Mouse (Mus musculus): ENCODE results near the gene Gm11985.

Gene Gm11985

GRCm38 (mm10) chr11:7153081-7153480 lies 35.3 kb downstream of the Gm11985 start:
- no peak for DNase-seq (ENCODE audit: low spot score)

- DNase-seq (ENCODE audit: low spot score), result no peak
Measured at GRCm38 (mm10) chr11:7152371-7152770, 36.0 kb downstream of the Gm11985 start.

- DNase-seq (ENCODE audit: low spot score), result no peak
Measured at GRCm38 (mm10) chr11:7150511-7150910, 37.9 kb downstream of the Gm11985 start.

GRCm38 (mm10) chr11:7149471-7149870 lies 38.9 kb downstream of the Gm11985 start:
- no peak for DNase-seq (ENCODE audit: low spot score)

- no peak for DNase-seq (ENCODE audit: low spot score)
Measured at GRCm38 (mm10) chr11:7147945-7148344, 40.4 kb downstream of the Gm11985 start.

- DNase-seq (ENCODE audit: low spot score), result no peak
Measured at GRCm38 (mm10) chr11:7147536-7147935, 40.8 kb downstream of the Gm11985 start.

- no peak for DNase-seq (ENCODE audit: low spot score)
Measured at GRCm38 (mm10) chr11:7145221-7145620, 43.1 kb downstream of the Gm11985 start.

- DNase-seq (ENCODE audit: low spot score), result no peak
Measured at GRCm38 (mm10) chr11:7144369-7144768, 44.0 kb downstream of the Gm11985 start.

GRCm38 (mm10) chr11:7142725-7143124 lies 45.6 kb downstream of the Gm11985 start:
- peak; percentile 60 for DNase-seq (ENCODE audit: low spot score)

- no peak for DNase-seq (ENCODE audit: low spot score)
Measured at GRCm38 (mm10) chr11:7140449-7140848, 47.9 kb downstream of the Gm11985 start.

GRCm38 (mm10) chr11:7138370-7138769 lies 50.0 kb downstream of the Gm11985 start:
- no peak for DNase-seq (ENCODE audit: low spot score)

GRCm38 (mm10) chr11:7136246-7136855 lies 52.0 kb downstream of the Gm11985 start:
- DNase-seq (ENCODE audit: low spot score), result no peak

- DNase-seq (ENCODE audit: low spot score), result no peak
Measured at GRCm38 (mm10) chr11:7135763-7136162, 52.6 kb downstream of the Gm11985 start.

GRCm38 (mm10) chr11:7135301-7135700 lies 53.1 kb downstream of the Gm11985 start:
- DNase-seq (ENCODE audit: low spot score), result no peak

GRCm38 (mm10) chr11:7134319-7134718 lies 54.0 kb downstream of the Gm11985 start:
- no peak for DNase-seq (ENCODE audit: low spot score)

GRCm38 (mm10) chr11:7133736-7134135 lies 54.6 kb downstream of the Gm11985 start:
- no peak for DNase-seq (ENCODE audit: low spot score)

All from testis, postnatal 14 days (tissue).